Comparison of ENCODE assay signal across 13 mouse cellular contexts in the genomic region with DNA sequence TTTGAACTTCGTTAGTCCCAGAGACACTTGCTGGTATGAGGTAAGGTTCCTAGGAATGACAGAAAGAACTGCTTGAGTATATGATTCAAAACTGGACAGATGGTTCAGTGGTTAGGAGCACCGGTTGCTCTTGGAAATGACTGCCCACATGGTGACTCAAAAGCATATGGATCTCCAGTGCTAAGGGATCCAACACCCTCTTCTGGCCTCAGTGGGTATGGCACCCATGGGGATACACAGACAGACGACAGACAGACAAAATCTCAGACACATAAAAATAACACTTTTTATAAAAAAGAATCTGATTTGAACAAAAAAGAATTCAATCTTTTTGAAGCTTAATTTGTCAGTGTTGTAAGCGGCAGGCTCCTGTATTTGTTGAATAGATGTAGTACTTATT.
DNase-seq lines count a peak whose midpoint lies in the region; ATAC-seq and TF ChIP-seq lines count a peak whose summit lies in the region.
"Had no signal": no experiment of that assay in that cellular context is flagged by ENCODE, and none has a peak within 500 bp of the region (broad histone marks: within the 10 kb centered on the region; RNA-seq: fewer than 3 reads in every experiment).

No protein-coding gene starts in this region.

- no peak overlapping the region for H3K27ac ChIP-seq in embryonic facial prominence, embryonic 11.5 days (replicated peaks; ENCODE audit: low read depth, low read length)
- H3K27ac ChIP-seq in embryonic facial prominence, embryonic 10.5 days (replicated peaks): no peak overlapping the region
- no peak overlapping the region for H3K27ac ChIP-seq in left cerebral cortex, adult 2 months
- H3K27ac ChIP-seq in forebrain, embryonic 12.5 days: no peak overlapping the region
- no peak overlapping the region for H3K27ac ChIP-seq in hindbrain, embryonic 16.5 days (ENCODE audit: low read depth, low read length)
- H3K27ac ChIP-seq: heart, embryonic 10.5 days; lung, embryonic 15.5 days; midbrain, embryonic 12.5 days had no signal

- H3K4me1 ChIP-seq in embryonic facial prominence, embryonic 11.5 days (ENCODE audit: control insufficient read depth, insufficient read depth, low read length): no peaks in the 10 kb centered on the region
- no peaks in the 10 kb centered on the region; the same call in 1 of the 2 replicates for H3K4me1 ChIP-seq in embryonic facial prominence, embryonic 10.5 days
- H3K4me1 ChIP-seq in forebrain, embryonic 12.5 days: no peaks in the 10 kb centered on the region
- no peaks in the 10 kb centered on the region for H3K4me1 ChIP-seq in hindbrain, embryonic 16.5 days (ENCODE audit: control insufficient read depth, insufficient read depth, low read depth, low read length)
- H3K4me1 ChIP-seq: heart, embryonic 10.5 days; lung, embryonic 15.5 days; midbrain, embryonic 12.5 days had no signal

- no peaks in the 10 kb centered on the region for H3K9me3 ChIP-seq in embryonic facial prominence, embryonic 11.5 days (replicated peaks; ENCODE audit: control insufficient read depth, low read length)
- no peaks in the 10 kb centered on the region for H3K9me3 ChIP-seq in embryonic facial prominence, embryonic 10.5 days
- no peaks in the 10 kb centered on the region for H3K9me3 ChIP-seq in forebrain, embryonic 12.5 days
- H3K9me3 ChIP-seq in hindbrain, embryonic 16.5 days (ENCODE audit: control insufficient read depth, low read length): no peaks in the 10 kb centered on the region
- H3K9me3 ChIP-seq: heart, embryonic 10.5 days; lung, embryonic 15.5 days; midbrain, embryonic 12.5 days had no signal

- WGBS in embryonic facial prominence, embryonic 11.5 days: 80% methylated on average over 4 of the region's 4 CpGs
- 88% methylated on average over 4 of the region's 4 CpGs for WGBS in embryonic facial prominence, embryonic 10.5 days
- 88% methylated on average over 4 of the region's 4 CpGs for WGBS in forebrain, embryonic 12.5 days
- WGBS in hindbrain, embryonic 16.5 days: 88% methylated on average over 4 of the region's 4 CpGs

- H3K27me3 ChIP-seq in embryonic facial prominence, embryonic 11.5 days (ENCODE audit: control insufficient read depth, insufficient read depth, low read length): no peaks in the 10 kb centered on the region
- no peaks in the 10 kb centered on the region for H3K27me3 ChIP-seq in embryonic facial prominence, embryonic 10.5 days (replicated peaks; ENCODE audit: low read depth, poor library complexity, severe bottlenecking)
- H3K27me3 ChIP-seq in forebrain, embryonic 12.5 days: no peaks in the 10 kb centered on the region
- H3K27me3 ChIP-seq in hindbrain, embryonic 16.5 days (replicated peaks; ENCODE audit: control insufficient read depth, insufficient read depth, low read length): no peaks in the 10 kb centered on the region
- H3K27me3 ChIP-seq: lung, embryonic 15.5 days; midbrain, embryonic 12.5 days had no signal

- ATAC-seq in embryonic facial prominence, embryonic 11.5 days (replicated peaks; ENCODE audit: insufficient number of reproducible peaks, low FRiP score, low TSS enrichment, low read depth): no peak
- no peak for ATAC-seq in forebrain, embryonic 12.5 days (ENCODE audit: low FRiP score)
- no peak for ATAC-seq in hindbrain, embryonic 16.5 days

- intact Hi-C loops in left cerebral cortex, adult 2 months (cut with DNase I): no loop called here

- TF ChIP-seq CTCF in left cerebral cortex, adult 2 months (IDR thresholded peaks at IDR 0.05): peak; percentile 43

- no peaks in the 10 kb centered on the region for H3K36me3 ChIP-seq in embryonic facial prominence, embryonic 11.5 days (replicated peaks; ENCODE audit: control insufficient read depth, insufficient read depth, low read depth, low read length)
- no peaks in the 10 kb centered on the region for H3K36me3 ChIP-seq in embryonic facial prominence, embryonic 10.5 days (replicated peaks)
- H3K36me3 ChIP-seq in forebrain, embryonic 12.5 days (replicated peaks): no peaks in the 10 kb centered on the region
- no peaks in the 10 kb centered on the region for H3K36me3 ChIP-seq in hindbrain, embryonic 16.5 days (ENCODE audit: control insufficient read depth, insufficient read depth, low read length)
- H3K36me3 ChIP-seq: heart, embryonic 10.5 days; lung, embryonic 15.5 days; midbrain, embryonic 12.5 days had no signal

- no peak overlapping the region for H3K4me2 ChIP-seq in embryonic facial prominence, embryonic 11.5 days (ENCODE audit: low read depth, low read length)
- H3K4me2 ChIP-seq in forebrain, embryonic 12.5 days: no peak overlapping the region
- no peak overlapping the region for H3K4me2 ChIP-seq in hindbrain, embryonic 16.5 days (ENCODE audit: low read length)
- H3K4me2 ChIP-seq: lung, embryonic 15.5 days; midbrain, embryonic 12.5 days had no signal

- peak; percentile 8 for DNase-seq in embryonic facial prominence, embryonic 11.5 days (ENCODE audit: low spot score)
- DNase-seq in embryonic facial prominence, embryonic 10.5 days (ENCODE audit: low spot score): no peak
- no peak for DNase-seq in left cerebral cortex, adult 2 months (ENCODE audit: extremely low spot score in 1 of 2, low spot score in 2 of 2)
- DNase-seq in left cerebral cortex, adult 11 months (ENCODE audit: low spot score): no peak
- DNase-seq in right cerebral cortex, postnatal 4 days: peak; percentile 22
- no peak for DNase-seq in right cerebral cortex, adult 2 months (ENCODE audit: low spot score in 2 of 2)
- DNase-seq: cerebellum, adult 2 months; kidney, adult 8-10 months had no signal

- H3K4me3 ChIP-seq in embryonic facial prominence, embryonic 11.5 days (ENCODE audit: low read depth, low read length): no peak overlapping the region
- no peak overlapping the region for H3K4me3 ChIP-seq in embryonic facial prominence, embryonic 10.5 days
- no peak overlapping the region for H3K4me3 ChIP-seq in left cerebral cortex, adult 2 months
- H3K4me3 ChIP-seq in forebrain, embryonic 12.5 days (replicated peaks): no peak overlapping the region
- H3K4me3 ChIP-seq in hindbrain, embryonic 16.5 days (ENCODE audit: low read length): no peak overlapping the region
- H3K4me3 ChIP-seq: heart, embryonic 10.5 days; lung, embryonic 15.5 days; midbrain, embryonic 12.5 days had no signal

- H3K9ac ChIP-seq in embryonic facial prominence, embryonic 11.5 days (replicated peaks; ENCODE audit: low read length): no peak overlapping the region
- H3K9ac ChIP-seq in forebrain, embryonic 12.5 days: no peak overlapping the region
- no peak overlapping the region for H3K9ac ChIP-seq in hindbrain, embryonic 16.5 days (ENCODE audit: low read depth, low read length)
- H3K9ac ChIP-seq: lung, embryonic 15.5 days; midbrain, embryonic 12.5 days had no signal

Comparison
In these comparisons a context has a peak if more than half of its experiments do, and no peak if none do; other contexts are left out.
1. DNase-seq: peak in embryonic facial prominence, embryonic 11.5 days (single experiment) and right cerebral cortex, postnatal 4 days (single experiment); none in embryonic facial prominence, embryonic 10.5 days (single experiment), left cerebral cortex, adult 2 months (0 of 2), left cerebral cortex, adult 11 months (single experiment) and right cerebral cortex, adult 2 months (0 of 2).